Mouse (Mus musculus) brain, embryonic 14.5 days (tissue): ENCODE measurements at regions not wholly inside any gene's neighbourhood (a gene's known extent, or its start where the extent isn't known, plus 50 kb on each side); places are given as distances from the start of the nearest gene placed in this dataset.

Source experiments
- CTCF ChIP-seq: fragments of 200-500 bp; IDR thresholded peaks from 2 replicates; pipeline ENCODE4 v1.5.1; 2012; ENCODE audit warnings: inconsistent platforms, mild to moderate bottlenecking, moderate library complexity, borderline replicate concordance; ENCODE audit not compliant: insufficient read depth, insufficient read length; ENCODE audit errors: extremely low read depth
- POLR2A ChIP-seq: fragments of 200-500 bp; IDR thresholded peaks from 2 replicates; pipeline ENCODE4 v1.6.1; 2012; ENCODE audit warnings: mild to moderate bottlenecking, inconsistent platforms, borderline replicate concordance; ENCODE audit not compliant: poor library complexity, insufficient read depth, insufficient read length, severe bottlenecking; ENCODE audit errors: extremely low read depth

GRCm38 (mm10) chr9:90388401-90388800 lies 117.8 kb upstream of the Tbc1d2b start:
- TF ChIP-seq CTCF = no peak
- TF ChIP-seq POLR2A = no peak
